Mouse (Mus musculus) left cerebral cortex, postnatal 14 days (tissue): ENCODE measurements around the gene Cox8b. TPM values are rescaled to one million over a fixed set of nuclear protein-coding genes. Genes with fewer than 3 reads are reported as not detected.
A peak's percentile ranks its signal among the peaks of the same experiment; 100 is the strongest.

Experiments used
- DNase-seq, 2 experiments: peaks; one replicate each; pipeline ENCODE4 v3.0.0; 2021 to 2022; ENCODE audit warnings: low spot score in 2 of 2, mixed read lengths in 1 of 2
- intact Hi-C: fragments of 180-260 bp; cut with DNase I; formaldehyde crosslinking; loops from one replicate; pipeline ENCODE4 v1.15.1; 2025
- total RNA-seq, 2 experiments: library from RNA; stranded (reverse); gene quantifications; 2 replicates each; pipeline ENCODE4 v1.2.3; 2021

The Cox8b gene
- total RNA-seq, 2 experiments from 2014 or later: 1.6 TPM; not detected in 1

- intact Hi-C loops: no loop called here
Measured at GRCm38 (mm10) chr7:140880865-140881515, 19.3 kb downstream of the Cox8b start.

GRCm38 (mm10) chr7:140880419-140880818 lies 19.8 kb downstream of the Cox8b start:
- intact Hi-C loops: no loop called here

More at GRCm38 (mm10) chr7:140880865-140881515, 19.3 kb downstream of the Cox8b start:
- DNase-seq: no peak

GRCm38 (mm10) chr7:140879355-140879754 lies 20.9 kb downstream of the Cox8b start:
- no peak for DNase-seq
- intact Hi-C loops: no loop called here

More at GRCm38 (mm10) chr7:140880419-140880818, 19.8 kb downstream of the Cox8b start:
- DNase-seq: no peak

- intact Hi-C loops: no loop called here
- no peak for DNase-seq
Measured at GRCm38 (mm10) chr7:140877364-140877763, 22.9 kb downstream of the Cox8b start.

GRCm38 (mm10) chr7:140874224-140874623 lies 26.0 kb downstream of the Cox8b start:
- intact Hi-C loops: no loop called here
- DNase-seq: no peak

GRCm38 (mm10) chr7:140864761-140865160 lies 35.5 kb downstream of the Cox8b start:
- no peak for DNase-seq
- intact Hi-C loops: no loop called here

GRCm38 (mm10) chr7:140860728-140861127 lies 39.5 kb downstream of the Cox8b start:
- intact Hi-C loops: no loop called here
- no peak for DNase-seq

GRCm38 (mm10) chr7:140859997-140860396 lies 40.2 kb downstream of the Cox8b start:
- intact Hi-C loops: no loop called here
- no peak for DNase-seq

- DNase-seq: no peak
- intact Hi-C loops: no loop called here
Measured at GRCm38 (mm10) chr7:140858746-140859145, 41.5 kb downstream of the Cox8b start.

GRCm38 (mm10) chr7:140857550-140858505 lies 42.4 kb downstream of the Cox8b start, which contains the start of gene Bet1l:
Gene Bet1l (minus strand): TSS chr7:140857577.
- intact Hi-C loops: no loop called here
- DNase-seq: peak; percentile 25 to 48

GRCm38 (mm10) chr7:140856785-140857549 lies 43.3 kb downstream of the Cox8b start, which contains the start of gene Ric8a:
Gene Ric8a (plus strand): TSS chr7:140856957.
- intact Hi-C loops: loop anchor here (1.0 kb wide), 1 partner anchor 25 kb away; the partner anchor contains the start of gene Sirt3
- peak; percentile 78 to 86 for DNase-seq

- intact Hi-C loops: loop anchor here (1.0 kb wide), 1 partner anchor 26 kb away; the partner anchor contains the start of gene Sirt3
- DNase-seq: peak; percentile 85 to 91
Measured at GRCm38 (mm10) chr7:140855860-140856784, 44.1 kb downstream of the Cox8b start, which contains the start of gene Gm45785. Gene Gm45785 (minus strand): TSS chr7:140856331.

- DNase-seq: no peak
- intact Hi-C loops: no loop called here
Measured at GRCm38 (mm10) chr7:140855181-140855580, 45.1 kb downstream of the Cox8b start.

- DNase-seq: no peak
- intact Hi-C loops: no loop called here
Measured at GRCm38 (mm10) chr7:140854483-140854882, 45.8 kb downstream of the Cox8b start.

GRCm38 (mm10) chr7:140853386-140853785 lies 46.9 kb downstream of the Cox8b start:
- DNase-seq: no peak
- intact Hi-C loops: no loop called here

- intact Hi-C loops: no loop called here
Measured at GRCm38 (mm10) chr7:140851916-140852315, 48.3 kb downstream of the Cox8b start.

More at GRCm38 (mm10) chr7:140851916-140852315, 48.3 kb downstream of the Cox8b start:
- no peak for DNase-seq
